Mouse (Mus musculus): ENCODE results near the gene Cd86.

DNA sequence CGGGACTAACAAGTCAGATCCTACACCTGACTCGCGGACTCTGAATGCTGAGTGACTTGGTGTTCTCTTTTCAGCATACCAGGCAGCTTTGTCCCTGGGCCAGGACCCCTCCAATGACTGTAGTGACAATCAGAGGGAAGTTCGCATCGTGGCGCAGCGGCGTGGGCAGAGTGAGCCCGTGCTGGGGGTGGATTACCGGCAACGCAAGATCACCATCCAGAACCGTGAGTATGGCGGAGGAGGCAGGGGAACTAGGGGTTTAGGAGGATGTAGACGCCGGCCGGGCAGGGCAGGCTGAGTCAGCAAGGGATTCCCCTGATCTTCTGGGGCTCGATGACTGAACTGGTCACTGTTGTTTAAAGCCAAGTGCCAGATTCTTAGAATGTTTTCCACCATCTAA, 43.5 kb upstream of the Cd86 start:
- TF ChIP-seq CTCF (IDR thresholded peaks at IDR 0.05; ENCODE audit: low read depth), result no peak
- no peak for TF ChIP-seq EP300 (optimal IDR thresholded peaks at IDR 0.05)
